Mouse (Mus musculus) spleen, adult 2 months (tissue): ENCODE data around the gene Grik5. TPM values are rescaled to one million over a fixed set of nuclear protein-coding genes. Genes with fewer than 3 reads are reported as not detected.

Source experiments
- DNase-seq, 2 experiments: peaks; one replicate each; pipeline versions ENCODE4 v3.0.0 to v3.0.0-alpha.2; 2012 to 2021; ENCODE audit warnings: low spot score in 2 of 2, low read depth in 1 of 2
- H3K27ac ChIP-seq: fragments of 200-500 bp; 2 replicates; pipeline ENCODE4 v1.5.1; 2012; ENCODE audit warnings: low read length, inconsistent platforms; ENCODE audit not compliant: insufficient read depth
- H3K27me3 ChIP-seq: fragments of 200-500 bp; 2 replicates; pipeline ENCODE4 v1.6.1; 2012; ENCODE audit warnings: mild to moderate bottlenecking, moderate library complexity, low read length, inconsistent platforms; ENCODE audit not compliant: control insufficient read depth, insufficient read depth
- H3K36me3 ChIP-seq: fragments of 200-500 bp; 2 replicates; pipeline ENCODE4 v1.6.1; 2012; ENCODE audit warnings: mild to moderate bottlenecking, low read length, inconsistent platforms; ENCODE audit not compliant: control insufficient read depth, insufficient read depth
- H3K4me1 ChIP-seq: fragments of 200-500 bp; 2 replicates; pipeline ENCODE4 v1.6.1; 2011; ENCODE audit warnings: inconsistent platforms; ENCODE audit not compliant: control insufficient read depth, insufficient read depth, insufficient read length
- H3K4me3 ChIP-seq: fragments of 200-500 bp; 2 replicates; pipeline ENCODE4 v1.5.1; 2011; ENCODE audit warnings: mild to moderate bottlenecking, inconsistent platforms; ENCODE audit not compliant: insufficient read depth, insufficient read length; ENCODE audit errors: extremely low read depth
- CTCF ChIP-seq: fragments of 200-500 bp; IDR thresholded peaks from 2 replicates; pipeline ENCODE4 v1.5.1; 2011; ENCODE audit warnings: mild to moderate bottlenecking, inconsistent platforms; ENCODE audit not compliant: insufficient read depth, insufficient read length, insufficient replicate concordance; ENCODE audit errors: extremely low read depth
- POLR2A ChIP-seq: fragments of 200-500 bp; IDR thresholded peaks from 2 replicates; pipeline ENCODE4 v1.6.1; 2011; ENCODE audit warnings: low read depth, low read length, inconsistent platforms
- WGBS: fragments of 180-500 bp; shearing (Covaris S2); methylation state at CpG from one replicate; pipeline ENCODE4 v1.1.7; 2018; 5-methylcytosine and 5-hydroxymethylcytosine counted together
- polyA plus RNA-seq: library from polyadenylated mRNA; depleted of rRNA; stranded (reverse); fragments of >200 nt; gene quantifications from 2 replicates; pipeline ENCODE4 v1.2.3, GENCODE M21; 2012

Gene Grik5
- polyA plus RNA-seq, 1 experiment: 10.2 TPM

DNA sequence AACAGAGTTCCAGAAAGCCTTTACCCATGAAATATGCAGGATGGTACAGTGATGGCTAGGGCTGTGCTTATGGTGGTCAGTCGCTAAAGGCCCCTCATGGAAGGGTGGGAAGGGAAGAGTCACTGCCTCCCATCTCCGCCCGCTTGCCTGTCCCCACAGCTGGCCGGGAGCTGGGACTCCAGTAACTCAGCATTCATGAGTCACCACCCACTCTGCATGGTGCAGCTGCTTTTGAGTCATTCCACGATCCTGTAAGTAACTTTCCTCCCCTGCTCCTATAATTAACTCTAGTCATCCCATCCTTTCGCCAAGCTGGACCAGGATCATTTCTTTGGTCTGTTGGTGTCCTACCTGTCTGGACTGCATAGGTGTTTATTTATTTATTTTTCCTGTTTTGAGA is 79.1 kb downstream of the Grik5 start:
- Histone ChIP-seq H3K4me1 (no peaks in the 10 kb centered on the region), H3K4me3 (no peak overlapping the region), H3K27ac (no peak overlapping the region), H3K36me3 (no peaks in the 10 kb centered on the region), H3K27me3 (no peaks in the 10 kb centered on the region)
- no peak for DNase-seq
- 81% methylated on average over 6 of the region's 6 CpGs for WGBS
- TF ChIP-seq CTCF (no peak), POLR2A (no peak)

DNA sequence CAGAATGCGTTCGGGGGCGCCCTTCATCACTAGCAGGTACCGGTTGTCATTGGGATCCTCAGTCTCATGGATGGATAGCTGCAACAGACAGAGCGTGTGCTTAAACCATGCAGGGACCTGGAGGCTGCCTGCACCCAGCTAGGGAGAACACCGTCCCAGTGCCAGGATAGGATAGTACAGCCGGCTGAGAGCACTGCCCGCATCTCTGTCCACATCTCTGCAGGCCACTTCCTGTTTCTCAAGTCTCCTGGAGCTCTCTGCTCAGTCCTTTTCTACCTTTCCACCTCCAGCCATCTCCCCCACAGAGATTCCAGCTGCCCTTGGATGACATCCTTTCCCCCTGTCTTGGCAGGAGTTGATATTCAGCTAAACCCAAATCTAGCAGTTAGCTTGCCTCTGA is 81.7 kb downstream of the Grik5 start:
- H3K36me3 ChIP-seq: no peaks in the 10 kb centered on the region
- H3K4me3 ChIP-seq: no peak overlapping the region
- TF ChIP-seq CTCF: no peak
- no peak for TF ChIP-seq POLR2A
- no peak overlapping the region for H3K27ac ChIP-seq
- DNase-seq: no peak
- H3K4me1 ChIP-seq: no peaks in the 10 kb centered on the region
- H3K27me3 ChIP-seq: no peaks in the 10 kb centered on the region
- 90% methylated on average over 8 of the region's 8 CpGs for WGBS

DNA sequence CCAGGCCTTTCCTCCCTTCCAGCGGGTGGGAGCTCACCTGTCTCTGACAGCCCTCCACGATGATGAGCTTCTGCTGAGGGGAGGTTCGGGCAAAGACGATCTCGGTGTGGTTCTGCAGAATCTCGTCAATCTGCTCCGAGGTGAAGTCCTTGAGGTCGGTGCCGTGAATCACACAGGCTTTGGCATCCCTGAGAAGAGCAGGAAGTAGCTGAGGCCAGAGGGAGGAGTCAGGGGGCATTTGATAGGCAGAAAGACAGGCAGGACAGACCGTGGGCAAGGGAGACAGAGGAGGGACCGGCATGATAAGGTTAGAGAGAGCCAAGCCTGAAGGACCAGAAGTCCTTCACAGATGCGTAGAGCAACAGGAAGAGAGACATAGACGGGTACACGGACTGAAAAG is 84.2 kb downstream of the Grik5 start:
- 60% methylated on average over 14 of the region's 14 CpGs for WGBS
- H3K27ac ChIP-seq: no peak overlapping the region
- no peaks in the 10 kb centered on the region for H3K36me3 ChIP-seq
- H3K27me3 ChIP-seq: no peaks in the 10 kb centered on the region
- DNase-seq: no peak
- no peak overlapping the region for H3K4me3 ChIP-seq
- TF ChIP-seq CTCF (no peak), POLR2A (no peak)
- H3K4me1 ChIP-seq: no peaks in the 10 kb centered on the region

DNA sequence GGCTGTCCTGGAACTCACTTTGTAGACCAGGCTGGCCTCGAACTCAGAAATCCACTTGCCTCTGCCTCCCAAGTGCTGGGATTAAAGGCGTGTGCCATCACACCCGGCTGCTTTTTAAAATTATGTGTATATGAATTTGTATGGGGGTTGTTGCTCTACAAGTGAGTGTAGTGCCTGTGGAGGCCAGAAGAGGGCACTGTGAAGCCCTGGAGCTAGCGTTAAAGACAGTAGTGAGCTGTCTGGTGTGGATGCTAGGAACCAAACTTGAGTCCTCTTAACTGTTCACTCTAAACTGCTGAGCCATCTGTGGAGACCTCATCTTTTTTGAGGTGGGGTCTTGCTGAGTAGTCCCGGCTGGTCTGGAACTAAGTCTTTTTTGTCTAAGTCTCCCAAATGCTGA is 86.3 kb downstream of the Grik5 start:
- WGBS: 83% methylated on average over 5 of the region's 5 CpGs
- H3K27ac ChIP-seq: no peak overlapping the region
- no peaks in the 10 kb centered on the region for H3K36me3 ChIP-seq
- H3K4me3 ChIP-seq: no peak overlapping the region
- TF ChIP-seq CTCF (no peak), POLR2A (no peak)
- no peaks in the 10 kb centered on the region for H3K4me1 ChIP-seq
- no peak for DNase-seq
- no peaks in the 10 kb centered on the region for H3K27me3 ChIP-seq

DNA sequence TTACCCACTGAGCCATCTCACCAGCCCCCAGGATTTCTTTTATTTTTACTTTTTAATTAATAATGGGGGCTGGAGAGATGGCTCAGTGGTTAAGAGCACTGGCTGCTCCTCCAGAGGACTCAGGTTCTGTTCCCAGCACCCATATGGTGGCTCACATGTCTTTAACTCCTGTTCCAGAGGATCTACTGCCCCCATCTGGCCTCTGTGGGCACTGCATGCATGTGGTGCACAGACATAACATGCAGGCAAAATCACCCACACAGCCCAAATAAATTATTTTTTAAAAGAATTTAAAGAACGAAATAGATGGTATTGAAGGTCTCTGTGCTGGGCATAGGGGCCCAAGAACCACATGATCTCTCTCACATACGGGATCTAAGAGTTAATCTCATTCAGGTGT is 87.8 kb downstream of the Grik5 start:
- H3K27ac ChIP-seq: no peak overlapping the region

DNA sequence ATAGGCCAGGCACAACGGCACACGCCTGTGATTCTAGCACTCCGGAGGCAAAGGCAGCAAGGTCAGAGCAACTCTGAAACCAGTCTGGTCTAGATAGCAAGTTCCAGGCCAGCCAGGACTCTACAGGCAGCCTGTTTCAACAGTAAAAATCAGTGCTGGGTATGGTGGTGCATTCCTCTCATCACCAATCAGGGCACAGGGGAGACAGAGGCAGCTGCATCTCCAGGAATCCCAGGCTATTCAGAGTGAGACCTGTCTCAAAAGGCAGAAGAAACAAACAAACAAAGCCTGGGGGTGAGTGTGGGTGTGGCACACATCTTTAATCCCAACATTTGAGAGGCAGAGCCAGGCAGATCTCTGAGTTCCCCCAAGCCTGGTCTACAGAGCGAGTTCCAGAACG is 88.8 kb downstream of the Grik5 start:
- no peak overlapping the region for H3K4me3 ChIP-seq
- WGBS: 85% methylated on average over 5 of the region's 5 CpGs
- no peak for TF ChIP-seq POLR2A
- no peak for TF ChIP-seq CTCF
- no peaks in the 10 kb centered on the region for H3K4me1 ChIP-seq
- DNase-seq: no peak
- H3K36me3 ChIP-seq: no peaks in the 10 kb centered on the region
- H3K27me3 ChIP-seq: no peaks in the 10 kb centered on the region
- H3K27ac ChIP-seq: no peak overlapping the region

More for the DNA sequence above, 87.8 kb downstream of the Grik5 start:
- Histone ChIP-seq H3K4me3 (no peak overlapping the region), H3K36me3 (no peaks in the 10 kb centered on the region), H3K4me1 (no peaks in the 10 kb centered on the region), H3K27me3 (no peaks in the 10 kb centered on the region)
- no peak for DNase-seq
- no peak for TF ChIP-seq CTCF
- no peak for TF ChIP-seq POLR2A
- WGBS: 85% methylated on average over 2 of the region's 2 CpGs

DNA sequence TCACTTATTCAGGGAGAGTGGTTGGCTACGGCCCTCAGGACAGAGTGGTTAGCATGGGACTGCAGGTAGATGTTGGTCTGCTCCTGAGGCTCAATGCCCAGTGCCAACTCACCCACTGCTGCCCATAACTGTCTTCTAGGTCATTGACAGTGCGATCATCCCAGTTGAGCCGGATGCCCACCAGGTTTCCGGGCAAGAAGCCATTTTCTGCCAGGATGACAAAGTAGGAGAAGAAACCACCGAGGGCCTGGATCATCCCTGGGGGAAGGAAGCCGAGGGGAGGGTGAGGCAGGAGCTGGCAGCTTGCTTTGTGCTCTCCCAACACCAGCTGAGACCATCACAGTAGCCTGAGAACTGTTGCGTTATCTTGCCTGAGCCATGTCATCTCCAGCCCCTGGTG is 91.7 kb downstream of the Grik5 start:
- Histone ChIP-seq H3K36me3 (no peaks in the 10 kb centered on the region), H3K27me3 (no peaks in the 10 kb centered on the region), H3K27ac (no peak overlapping the region), H3K4me3 (no peak overlapping the region), H3K4me1 (no peaks in the 10 kb centered on the region)
- WGBS: 89% methylated on average over 7 of the region's 7 CpGs
- no peak for DNase-seq
- TF ChIP-seq CTCF (no peak), POLR2A (no peak)
